Mouse (Mus musculus) retina, adult 2 months (tissue): Measurements from ENCODE around the gene Mtss1l.

ENCODE experiments used
- DNase-seq: peaks from one replicate; pipeline ENCODE4 v3.0.0-alpha.2; 2012; ENCODE audit warnings: low read depth, low spot score

Mtss1l gene

DNA sequence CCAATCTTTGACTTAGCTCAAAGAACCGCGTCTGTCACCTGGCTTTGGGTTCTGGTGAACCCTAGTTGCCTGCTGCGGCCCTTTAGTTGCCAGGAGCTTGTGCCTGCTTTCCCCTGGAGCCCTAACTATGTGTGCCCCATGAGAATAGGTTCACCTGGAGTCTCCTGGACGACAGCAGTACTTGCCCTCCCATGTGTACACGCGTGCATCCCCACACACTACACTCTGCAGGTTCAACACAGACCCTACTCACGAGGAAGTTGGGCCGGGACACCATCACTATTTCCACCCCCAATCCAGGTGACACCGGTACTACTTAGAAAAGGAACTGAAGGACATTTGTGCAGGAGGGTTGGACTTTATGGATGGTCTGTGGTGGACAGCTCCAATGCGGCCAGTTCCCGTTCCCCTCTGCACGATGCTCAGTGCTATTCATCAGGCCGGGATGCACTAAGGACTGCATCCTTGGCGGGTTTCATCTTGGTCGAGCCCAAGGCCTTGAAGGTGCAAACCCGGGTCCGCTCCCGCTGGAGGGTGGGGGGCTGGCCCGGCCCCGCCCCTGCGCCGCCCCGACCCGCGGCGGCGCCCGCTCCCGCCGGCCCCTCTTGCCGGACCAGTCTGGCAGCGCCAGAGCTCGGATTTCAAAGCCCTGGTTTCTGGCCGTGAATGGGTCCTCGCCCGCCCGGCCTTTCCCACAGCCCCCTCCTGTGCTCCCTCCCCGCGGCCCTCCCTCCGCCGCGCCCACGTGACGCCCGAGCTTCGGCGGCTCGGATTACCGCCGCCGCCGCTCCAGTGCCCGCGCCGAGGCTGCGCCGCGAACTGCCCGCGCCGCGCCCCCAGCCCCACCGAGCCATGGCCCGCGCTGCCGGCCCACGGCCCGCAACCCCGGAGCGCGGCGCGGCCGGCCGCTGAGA, at the start of gene Mtss1l:
Gene Mtss1l (plus strand): TSS at position 792 of the 914 bp plus-strand sequence.
- DNase-seq, result no peak

- no peak for DNase-seq
Observed at GRCm38 (mm10) chr8:110672133-110672532, 49.1 kb upstream of the Mtss1l start.

DNA sequence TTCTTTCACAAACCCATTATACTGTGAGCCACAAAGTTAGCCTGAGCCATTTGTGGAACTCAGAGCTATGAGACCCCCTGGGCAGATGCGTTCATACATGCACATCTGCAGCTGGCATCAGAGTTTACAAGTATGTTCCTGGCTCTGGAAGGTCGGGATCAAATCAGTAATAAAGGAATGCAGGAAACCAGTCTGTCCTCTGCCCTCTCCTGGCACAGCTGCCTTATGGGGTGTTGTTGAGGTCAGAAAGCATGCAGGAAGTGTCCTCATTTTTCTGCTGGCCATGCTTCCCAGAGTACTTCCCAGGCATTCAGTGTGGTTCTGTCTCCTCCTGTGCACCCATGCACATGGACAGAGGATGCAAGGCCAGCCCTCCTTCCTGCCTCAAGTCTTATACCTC, 48.1 kb upstream of the Mtss1l start:
- DNase-seq, result no peak

GRCm38 (mm10) chr8:110674589-110674988, 46.7 kb upstream of the Mtss1l start:
- DNase-seq, result no peak

GRCm38 (mm10) chr8:110676702-110677101, 44.6 kb upstream of the Mtss1l start:
- no peak for DNase-seq

DNA sequence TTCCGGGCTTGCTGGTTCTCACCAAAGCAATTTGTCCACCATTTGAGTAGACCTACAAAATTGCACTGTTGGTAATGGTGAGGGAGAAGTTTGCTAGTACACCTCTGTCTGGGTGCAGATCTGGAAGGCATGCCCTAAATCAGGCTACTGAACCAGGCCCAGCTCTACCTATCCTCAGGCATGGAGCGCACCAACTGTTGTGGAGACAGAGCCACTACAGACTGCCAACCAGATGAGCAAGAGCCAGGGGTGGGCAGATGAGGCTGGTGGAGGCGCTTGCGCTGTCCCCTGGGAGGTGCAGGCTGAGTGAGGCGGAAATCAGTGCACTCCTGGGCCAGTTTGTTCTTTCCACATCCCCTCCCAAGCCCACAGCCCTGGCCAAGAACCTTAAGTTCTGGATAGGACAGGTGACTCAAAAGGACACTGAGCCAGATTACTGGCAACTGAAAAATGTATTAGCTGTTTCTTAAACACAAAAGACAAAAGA, 44.1 kb upstream of the Mtss1l start:
- DNase-seq, result no peak

- DNase-seq, result no peak
Observed at GRCm38 (mm10) chr8:110678989-110679388, 42.3 kb upstream of the Mtss1l start.

GRCm38 (mm10) chr8:110687726-110688125, 33.5 kb upstream of the Mtss1l start:
- DNase-seq, result no peak

GRCm38 (mm10) chr8:110689961-110690360, 31.3 kb upstream of the Mtss1l start:
- DNase-seq, result no peak

GRCm38 (mm10) chr8:110694226-110694625, 27.1 kb upstream of the Mtss1l start:
- no peak for DNase-seq

GRCm38 (mm10) chr8:110694826-110695225, 26.4 kb upstream of the Mtss1l start:
- no peak for DNase-seq

- no peak for DNase-seq
Observed at GRCm38 (mm10) chr8:110695431-110695830, 25.8 kb upstream of the Mtss1l start.

GRCm38 (mm10) chr8:110696051-110696450, 25.2 kb upstream of the Mtss1l start:
- no peak for DNase-seq

DNA sequence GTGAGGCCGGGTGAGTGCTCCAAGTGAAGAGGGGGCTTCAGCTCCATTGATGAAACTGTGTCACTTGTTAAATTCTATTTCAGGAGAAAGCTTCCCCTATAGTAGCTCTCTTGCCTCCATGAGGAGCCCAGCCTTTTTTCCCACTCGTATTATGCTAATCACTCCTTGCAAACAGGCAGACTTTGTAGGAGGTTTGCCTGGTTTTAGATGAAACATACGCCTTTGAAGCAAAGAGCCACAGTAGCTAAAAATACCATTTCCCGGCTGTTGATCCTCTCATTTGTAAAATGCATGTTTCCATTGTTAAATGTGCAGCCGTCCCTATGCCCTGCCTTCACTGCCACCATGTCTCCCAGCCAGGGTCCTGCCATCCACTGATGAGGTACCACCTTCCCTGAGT, 23.7 kb upstream of the Mtss1l start:
- DNase-seq, result no peak

DNA sequence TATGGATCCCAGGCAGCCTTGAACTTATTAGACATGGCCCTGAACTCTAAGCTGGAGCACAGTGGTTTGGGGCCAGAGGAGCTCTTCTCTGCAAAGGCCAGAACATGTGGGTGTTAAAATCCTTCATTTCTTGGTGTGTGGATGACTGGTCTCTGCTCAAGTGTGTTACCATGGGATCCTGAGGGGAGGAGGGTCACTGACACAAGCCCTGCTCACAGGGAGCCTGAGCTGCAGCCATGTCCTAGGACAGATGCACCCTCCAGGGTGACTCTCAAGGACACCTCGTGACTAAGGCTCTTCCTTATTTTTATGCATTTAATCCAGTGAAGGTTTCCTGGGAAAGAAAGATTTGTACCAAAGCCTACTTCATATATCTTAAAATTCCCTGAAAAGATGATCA, 23.2 kb upstream of the Mtss1l start:
- DNase-seq, result no peak

GRCm38 (mm10) chr8:110699501-110699900, 21.8 kb upstream of the Mtss1l start:
- DNase-seq, result no peak

DNA sequence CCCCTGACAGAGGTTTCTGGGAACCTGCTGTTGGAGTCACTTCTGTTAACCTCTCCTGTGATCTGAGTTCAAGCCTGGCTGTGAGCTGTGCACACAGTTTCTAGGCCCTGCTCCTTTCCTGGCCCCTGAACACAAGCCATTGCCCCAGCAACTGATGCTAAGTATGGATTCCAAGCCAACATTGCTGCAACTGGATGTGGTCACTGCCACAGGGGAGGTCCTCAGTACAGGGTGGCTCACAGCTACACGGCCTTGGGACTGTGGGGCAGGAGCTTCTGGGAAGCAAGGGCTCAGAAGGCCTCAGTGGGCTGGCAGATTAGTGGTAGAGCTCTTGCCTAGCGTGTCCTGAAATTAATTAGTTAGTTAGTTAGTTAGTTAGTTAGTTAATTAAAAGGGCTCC, 20.7 kb upstream of the Mtss1l start:
- DNase-seq, result no peak

DNA sequence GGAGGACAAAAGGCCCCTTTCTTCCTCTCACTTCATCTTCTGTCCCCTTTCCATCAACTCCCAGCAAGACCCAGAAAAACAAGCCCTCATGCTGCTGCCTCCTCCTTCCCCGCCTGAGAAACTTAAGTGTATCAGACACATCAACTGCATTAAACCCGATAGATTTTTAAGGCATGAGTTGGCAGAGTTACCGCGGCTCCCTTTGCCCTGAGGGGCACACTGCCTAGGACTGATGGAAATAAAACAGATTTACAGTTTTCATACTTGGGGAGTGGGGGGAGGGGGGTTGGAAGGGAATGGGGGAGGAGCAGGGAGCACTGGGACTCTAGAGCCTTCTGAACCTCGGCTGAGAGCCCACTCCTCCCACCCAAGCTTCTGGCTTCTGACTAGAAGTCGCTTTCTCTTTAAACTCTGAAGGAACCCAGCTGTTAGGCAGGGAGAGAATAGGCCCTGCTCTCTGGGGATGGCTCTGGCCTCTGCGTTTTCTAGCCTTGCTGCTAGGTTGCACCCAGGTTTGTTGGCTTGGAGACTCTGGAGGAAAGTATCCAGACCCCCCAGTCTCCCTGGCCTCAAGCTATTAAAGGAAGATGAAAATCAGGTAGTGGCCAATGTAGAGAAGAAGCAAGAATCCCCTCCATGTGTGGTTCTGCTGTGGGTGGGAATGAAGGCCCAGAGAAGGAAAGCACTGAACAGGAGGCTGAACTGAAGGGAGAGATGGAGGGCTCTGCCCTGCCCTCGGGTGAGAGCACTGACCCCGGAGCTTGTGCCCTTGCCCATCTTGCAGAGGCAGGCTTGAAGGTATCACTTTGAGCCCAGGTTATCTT, 18.4 kb upstream of the Mtss1l start:
- DNase-seq, result no peak

- DNase-seq, result no peak
Observed at GRCm38 (mm10) chr8:110703460-110704061, 17.7 kb upstream of the Mtss1l start.

DNA sequence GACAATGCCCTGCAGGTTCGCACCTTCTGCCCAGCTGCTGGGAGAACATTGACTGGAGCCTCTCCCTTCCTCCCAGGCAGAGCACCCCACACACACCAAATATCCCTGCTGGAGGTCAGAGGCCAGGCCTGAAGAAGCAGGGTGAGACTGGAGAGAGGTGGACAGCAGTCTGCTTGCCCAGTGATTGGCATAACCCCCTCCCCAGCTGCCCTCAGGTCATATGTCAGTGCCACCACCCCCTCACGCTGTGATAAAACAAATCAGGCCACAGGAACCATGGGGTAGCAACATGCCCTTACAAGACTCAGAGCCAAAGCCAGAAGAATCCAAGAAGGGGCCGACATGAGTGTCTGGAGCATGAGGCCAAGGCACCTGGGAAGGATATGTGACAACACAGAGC, 17.2 kb upstream of the Mtss1l start:
- DNase-seq, result no peak

- no peak for DNase-seq
Observed at GRCm38 (mm10) chr8:110705391-110706287, 15.6 kb upstream of the Mtss1l start.
